Mouse (Mus musculus): ENCODE measurements at regions not wholly inside any gene's neighbourhood (a gene's known extent, or its start where the extent isn't known, plus 50 kb on each side); places are given as distances from the start of the nearest gene placed in this dataset.

DNA sequence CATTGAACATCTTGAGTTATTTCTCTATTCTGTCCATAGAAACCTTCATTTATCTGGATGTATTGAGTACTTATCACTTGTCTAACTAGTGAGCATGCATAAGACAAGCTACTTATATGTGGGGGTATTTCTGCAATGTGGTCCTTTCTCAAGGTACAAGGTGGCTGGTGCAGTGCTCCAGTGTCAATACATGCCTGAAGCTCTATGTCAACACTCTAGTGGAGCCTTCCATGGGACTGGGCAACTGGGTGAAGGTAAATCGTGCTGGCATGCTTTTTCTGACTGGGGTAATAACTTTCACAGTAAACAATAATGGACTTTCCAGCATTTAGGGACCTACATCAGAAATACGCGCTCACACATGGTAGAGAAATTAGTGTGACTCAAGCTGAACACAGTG lies 750.9 kb downstream of the 1700064H15Rik start:
- DNase-seq, result no peak
- Histone ChIP-seq H3K4me1 (replicated peaks; ENCODE audit: control insufficient read depth, insufficient read depth, low read length) (no peaks in the 10 kb centered on the region), H3K27ac (ENCODE audit: control insufficient read depth, insufficient read depth, low read length) (no peak overlapping the region), H3K4me3 (ENCODE audit: control insufficient read depth, insufficient read depth, low read length) (no peak overlapping the region), H3K36me3 (ENCODE audit: control insufficient read depth, insufficient read depth, low read length) (no peaks in the 10 kb centered on the region), H3K27me3 (ENCODE audit: control insufficient read depth, insufficient read depth, low read length) (no peaks in the 10 kb centered on the region)
- 87% methylated on average over 3 of the region's 3 CpGs for WGBS
- no peak for TF ChIP-seq POLR2A (IDR thresholded peaks at IDR 0.05; ENCODE audit: control insufficient read depth, extremely low read depth, insufficient read depth, low read length, poor library complexity)
- no peak for TF ChIP-seq CTCF (IDR thresholded peaks at IDR 0.05; ENCODE audit: borderline replicate concordance, control insufficient read depth, extremely low read depth, insufficient read depth, low read length, poor library complexity)

GRCm38 (mm10) chr3:18881186-18881585 lies 747.3 kb downstream of the 1700064H15Rik start:
- H3K4me3 ChIP-seq (ENCODE audit: control insufficient read depth, insufficient read depth, low read length), result no peak overlapping the region
- no peak overlapping the region for H3K27ac ChIP-seq (ENCODE audit: control insufficient read depth, insufficient read depth, low read length)
- TF ChIP-seq POLR2A (IDR thresholded peaks at IDR 0.05; ENCODE audit: control insufficient read depth, extremely low read depth, insufficient read depth, low read length, poor library complexity) (no peak), CTCF (IDR thresholded peaks at IDR 0.05; ENCODE audit: borderline replicate concordance, control insufficient read depth, extremely low read depth, insufficient read depth, low read length, poor library complexity) (no peak)
- no peaks in the 10 kb centered on the region for H3K4me1 ChIP-seq (replicated peaks; ENCODE audit: control insufficient read depth, insufficient read depth, low read length)
- H3K36me3 ChIP-seq (ENCODE audit: control insufficient read depth, insufficient read depth, low read length), result no peaks in the 10 kb centered on the region
- no peak for DNase-seq
- no peaks in the 10 kb centered on the region for H3K27me3 ChIP-seq (ENCODE audit: control insufficient read depth, insufficient read depth, low read length)
- WGBS, result 87% methylated on average over 2 of the region's 2 CpGs

GRCm38 (mm10) chr3:18892813-18893212 lies 735.7 kb downstream of the 1700064H15Rik start:
- Histone ChIP-seq H3K4me3 (ENCODE audit: control insufficient read depth, insufficient read depth, low read length) (no peak overlapping the region), H3K36me3 (ENCODE audit: control insufficient read depth, insufficient read depth, low read length) (no peaks in the 10 kb centered on the region), H3K27me3 (ENCODE audit: control insufficient read depth, insufficient read depth, low read length) (no peaks in the 10 kb centered on the region), H3K4me1 (replicated peaks; ENCODE audit: control insufficient read depth, insufficient read depth, low read length) (no peaks in the 10 kb centered on the region), H3K27ac (ENCODE audit: control insufficient read depth, insufficient read depth, low read length) (no peak overlapping the region)
- whole genome bisulfite sequencing, result 94% methylated on average over 2 of the region's 2 CpGs
- DNase-seq, result no peak
- no peak for TF ChIP-seq POLR2A (IDR thresholded peaks at IDR 0.05; ENCODE audit: control insufficient read depth, extremely low read depth, insufficient read depth, low read length, poor library complexity)
- no peak for TF ChIP-seq CTCF (IDR thresholded peaks at IDR 0.05; ENCODE audit: borderline replicate concordance, control insufficient read depth, extremely low read depth, insufficient read depth, low read length, poor library complexity)

GRCm38 (mm10) chr3:18905769-18906168 lies 722.7 kb downstream of the 1700064H15Rik start:
- TF ChIP-seq POLR2A (IDR thresholded peaks at IDR 0.05; ENCODE audit: control insufficient read depth, extremely low read depth, insufficient read depth, low read length, poor library complexity), result no peak
- no peak for TF ChIP-seq CTCF (IDR thresholded peaks at IDR 0.05; ENCODE audit: borderline replicate concordance, control insufficient read depth, extremely low read depth, insufficient read depth, low read length, poor library complexity)
- DNase-seq, result no peak
- no peaks in the 10 kb centered on the region for H3K4me1 ChIP-seq (replicated peaks; ENCODE audit: control insufficient read depth, insufficient read depth, low read length)
- no peak overlapping the region for H3K27ac ChIP-seq (ENCODE audit: control insufficient read depth, insufficient read depth, low read length)
- no peak overlapping the region for H3K4me3 ChIP-seq (ENCODE audit: control insufficient read depth, insufficient read depth, low read length)
- H3K36me3 ChIP-seq (ENCODE audit: control insufficient read depth, insufficient read depth, low read length), result no peaks in the 10 kb centered on the region
- H3K27me3 ChIP-seq (ENCODE audit: control insufficient read depth, insufficient read depth, low read length), result no peaks in the 10 kb centered on the region
- WGBS, result 9% methylated on average over 3 of the region's 3 CpGs

- WGBS, result 57% methylated on average over 5 of the region's 5 CpGs
- Histone ChIP-seq H3K36me3 (ENCODE audit: control insufficient read depth, insufficient read depth, low read length) (no peaks in the 10 kb centered on the region), H3K4me1 (replicated peaks; ENCODE audit: control insufficient read depth, insufficient read depth, low read length) (no peaks in the 10 kb centered on the region), H3K27ac (ENCODE audit: control insufficient read depth, insufficient read depth, low read length) (no peak overlapping the region), H3K4me3 (ENCODE audit: control insufficient read depth, insufficient read depth, low read length) (no peak overlapping the region), H3K27me3 (ENCODE audit: control insufficient read depth, insufficient read depth, low read length) (no peaks in the 10 kb centered on the region)
- TF ChIP-seq POLR2A (IDR thresholded peaks at IDR 0.05; ENCODE audit: control insufficient read depth, extremely low read depth, insufficient read depth, low read length, poor library complexity), result no peak
- no peak for TF ChIP-seq CTCF (IDR thresholded peaks at IDR 0.05; ENCODE audit: borderline replicate concordance, control insufficient read depth, extremely low read depth, insufficient read depth, low read length, poor library complexity)
- DNase-seq, result no peak
Observed at GRCm38 (mm10) chr3:18906210-18906609, 722.3 kb downstream of the 1700064H15Rik start.

GRCm38 (mm10) chr3:18908737-18909136 lies 719.7 kb downstream of the 1700064H15Rik start:
- TF ChIP-seq CTCF (IDR thresholded peaks at IDR 0.05; ENCODE audit: borderline replicate concordance, control insufficient read depth, extremely low read depth, insufficient read depth, low read length, poor library complexity), result no peak
- no peaks in the 10 kb centered on the region for H3K27me3 ChIP-seq (ENCODE audit: control insufficient read depth, insufficient read depth, low read length)
- no peak overlapping the region for H3K27ac ChIP-seq (ENCODE audit: control insufficient read depth, insufficient read depth, low read length)
- WGBS, result 93% methylated on average over 1 of the region's 1 CpGs
- no peaks in the 10 kb centered on the region for H3K4me1 ChIP-seq (replicated peaks; ENCODE audit: control insufficient read depth, insufficient read depth, low read length)
- H3K4me3 ChIP-seq (ENCODE audit: control insufficient read depth, insufficient read depth, low read length), result no peak overlapping the region
- DNase-seq, result no peak
- no peaks in the 10 kb centered on the region for H3K36me3 ChIP-seq (ENCODE audit: control insufficient read depth, insufficient read depth, low read length)

GRCm38 (mm10) chr3:18928401-18929104 lies 699.9 kb downstream of the 1700064H15Rik start:
- WGBS, result 90% methylated on average over 3 of the region's 3 CpGs
- Histone ChIP-seq H3K27ac (ENCODE audit: control insufficient read depth, insufficient read depth, low read length) (no peak overlapping the region), H3K27me3 (ENCODE audit: control insufficient read depth, insufficient read depth, low read length) (no peaks in the 10 kb centered on the region), H3K4me3 (ENCODE audit: control insufficient read depth, insufficient read depth, low read length) (no peak overlapping the region), H3K36me3 (ENCODE audit: control insufficient read depth, insufficient read depth, low read length) (no peaks in the 10 kb centered on the region), H3K4me1 (replicated peaks; ENCODE audit: control insufficient read depth, insufficient read depth, low read length) (no peaks in the 10 kb centered on the region)
- no peak for DNase-seq
- TF ChIP-seq CTCF (IDR thresholded peaks at IDR 0.05; ENCODE audit: borderline replicate concordance, control insufficient read depth, extremely low read depth, insufficient read depth, low read length, poor library complexity) (no peak), POLR2A (IDR thresholded peaks at IDR 0.05; ENCODE audit: control insufficient read depth, extremely low read depth, insufficient read depth, low read length, poor library complexity) (no peak)

All from thymus, adult 2 months (tissue).